Mouse (Mus musculus): ENCODE data around the gene Gm48551. TPM values are rescaled to one million over a fixed set of nuclear protein-coding genes. Genes with fewer than 3 reads are reported as not detected.

Gene Gm48551
- polyA plus RNA-seq, 1 experiment: 0.38 TPM

DNA sequence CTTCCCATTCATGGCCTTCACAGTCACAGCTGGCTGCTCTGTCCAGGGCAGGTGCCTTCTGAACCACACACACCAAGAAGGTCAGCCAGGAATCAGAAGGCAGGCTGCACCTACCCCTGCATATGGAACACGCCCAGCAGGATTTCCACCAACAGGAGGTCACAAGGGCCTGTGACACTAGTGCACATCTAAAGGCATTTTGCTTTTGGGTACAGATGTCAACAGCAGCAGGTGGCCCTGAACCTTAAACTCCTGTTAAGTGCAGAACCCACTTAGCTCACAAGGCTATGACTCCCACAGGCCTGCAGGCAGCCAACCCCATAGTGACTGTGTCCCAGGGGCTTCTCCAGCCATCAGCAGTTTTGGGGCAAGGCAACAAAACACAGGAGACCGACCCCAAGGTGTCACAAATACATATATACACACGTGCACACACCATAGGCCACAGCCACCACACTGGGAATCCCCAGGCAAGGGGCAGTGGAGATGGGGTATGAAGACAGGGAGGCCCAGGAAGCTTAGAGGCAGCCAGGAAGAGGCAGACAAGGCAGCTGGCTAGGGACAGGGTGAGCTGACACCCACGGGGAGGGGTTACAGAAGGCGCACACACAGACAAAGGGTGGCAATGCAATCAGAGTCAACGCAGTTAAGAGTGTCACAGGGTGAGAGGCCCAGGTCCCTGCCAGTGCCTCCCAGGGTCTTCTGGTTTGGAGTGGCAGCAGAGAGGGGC, 17.6 kb upstream of the Gm48551 start:
- no peak for TF ChIP-seq GATA1 (IDR thresholded peaks at IDR 0.05; ENCODE audit: low read length)

DNA sequence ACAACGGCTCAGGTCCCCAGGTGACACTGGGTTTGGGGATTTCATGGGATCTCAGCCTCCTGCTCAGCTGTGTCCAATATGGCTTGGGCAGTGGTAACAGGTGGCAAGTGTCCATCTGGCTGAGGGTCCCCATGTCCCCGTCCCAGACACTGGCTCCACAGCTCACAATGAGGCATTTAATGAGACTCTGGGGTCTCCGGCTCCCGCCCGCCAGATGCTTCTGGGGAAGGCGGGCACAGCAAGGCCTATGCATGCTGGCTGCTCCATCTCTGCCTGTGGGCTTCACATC, 17.1 kb upstream of the Gm48551 start:
- TF ChIP-seq GATA1 (IDR thresholded peaks at IDR 0.05; ENCODE audit: low read length): no peak

DNA sequence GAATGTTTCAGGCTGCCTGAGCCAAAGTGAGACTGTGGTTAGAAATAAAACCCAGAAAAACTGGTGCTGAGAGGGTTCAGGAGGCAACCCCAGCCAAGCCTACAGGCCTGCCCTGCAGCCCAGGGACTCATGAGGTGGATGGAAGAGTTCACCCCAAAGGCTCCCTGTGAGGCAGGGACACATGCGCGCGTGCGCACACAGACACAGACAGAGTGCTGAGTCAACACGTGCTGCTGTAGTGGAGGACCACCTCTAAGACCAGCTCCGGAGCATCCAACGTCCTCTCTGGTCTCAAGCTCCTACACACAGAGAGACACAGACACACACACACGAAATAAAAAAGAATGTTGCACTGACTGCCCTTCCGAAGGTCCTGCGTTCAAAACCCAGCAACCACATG, 8.9 kb upstream of the Gm48551 start:
- no peak for TF ChIP-seq GATA1 (IDR thresholded peaks at IDR 0.05; ENCODE audit: low read length)

DNA sequence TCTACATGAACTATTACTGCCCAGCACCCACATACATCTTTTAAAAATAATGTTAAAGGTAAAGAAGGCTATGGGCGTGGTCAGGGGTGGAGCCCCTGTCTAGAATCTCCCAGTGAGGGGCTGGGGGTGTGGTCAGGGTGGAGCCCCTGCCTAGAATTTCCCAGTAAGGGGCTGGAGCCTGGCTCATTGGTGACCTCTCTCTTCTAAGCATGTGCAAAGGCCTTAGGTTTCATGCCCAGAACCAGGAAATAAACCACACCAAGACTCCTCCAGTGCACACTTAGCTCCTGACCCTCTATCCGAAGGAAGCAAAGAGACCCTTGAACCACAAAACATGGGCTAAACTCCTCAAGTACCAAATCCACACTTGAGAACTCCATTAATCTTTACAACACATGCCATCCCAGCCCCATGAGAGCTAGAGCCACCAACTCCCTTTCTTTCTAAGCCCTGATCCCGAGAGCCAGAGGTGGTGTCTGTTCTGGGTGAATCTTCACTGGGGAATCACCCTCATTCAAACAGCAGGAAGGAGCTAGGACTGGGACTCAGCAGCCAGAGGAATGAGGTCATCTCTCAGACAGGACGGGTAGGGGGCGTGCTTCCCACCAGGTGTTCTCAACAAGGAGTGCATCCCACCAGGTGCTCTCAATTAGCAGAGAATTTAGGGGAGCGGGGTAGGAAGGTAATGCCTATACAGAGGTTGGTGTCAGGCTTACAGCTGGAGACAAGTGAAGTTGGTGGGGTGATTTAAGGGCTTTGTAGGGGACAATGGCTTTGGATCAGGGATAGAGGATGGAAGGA, 7.5 kb upstream of the Gm48551 start:
- no peak for TF ChIP-seq GATA1 (IDR thresholded peaks at IDR 0.05; ENCODE audit: low read length)

DNA sequence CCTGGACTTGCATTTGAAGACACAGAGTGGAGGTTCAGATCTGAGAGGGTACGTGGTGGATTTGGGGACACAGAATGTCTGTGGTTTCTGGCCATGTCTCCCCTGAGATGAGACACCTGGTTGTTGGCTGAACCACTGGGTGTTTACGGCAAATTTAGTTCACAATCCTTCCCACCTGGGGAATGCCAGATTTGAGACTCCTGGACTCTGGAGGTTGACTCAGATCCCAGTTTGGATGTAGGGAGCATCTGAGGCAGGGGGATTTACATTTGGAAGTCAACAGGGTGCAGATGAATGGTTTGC, 7.0 kb upstream of the Gm48551 start:
- TF ChIP-seq GATA1 (IDR thresholded peaks at IDR 0.05; ENCODE audit: low read length): no peak

DNA sequence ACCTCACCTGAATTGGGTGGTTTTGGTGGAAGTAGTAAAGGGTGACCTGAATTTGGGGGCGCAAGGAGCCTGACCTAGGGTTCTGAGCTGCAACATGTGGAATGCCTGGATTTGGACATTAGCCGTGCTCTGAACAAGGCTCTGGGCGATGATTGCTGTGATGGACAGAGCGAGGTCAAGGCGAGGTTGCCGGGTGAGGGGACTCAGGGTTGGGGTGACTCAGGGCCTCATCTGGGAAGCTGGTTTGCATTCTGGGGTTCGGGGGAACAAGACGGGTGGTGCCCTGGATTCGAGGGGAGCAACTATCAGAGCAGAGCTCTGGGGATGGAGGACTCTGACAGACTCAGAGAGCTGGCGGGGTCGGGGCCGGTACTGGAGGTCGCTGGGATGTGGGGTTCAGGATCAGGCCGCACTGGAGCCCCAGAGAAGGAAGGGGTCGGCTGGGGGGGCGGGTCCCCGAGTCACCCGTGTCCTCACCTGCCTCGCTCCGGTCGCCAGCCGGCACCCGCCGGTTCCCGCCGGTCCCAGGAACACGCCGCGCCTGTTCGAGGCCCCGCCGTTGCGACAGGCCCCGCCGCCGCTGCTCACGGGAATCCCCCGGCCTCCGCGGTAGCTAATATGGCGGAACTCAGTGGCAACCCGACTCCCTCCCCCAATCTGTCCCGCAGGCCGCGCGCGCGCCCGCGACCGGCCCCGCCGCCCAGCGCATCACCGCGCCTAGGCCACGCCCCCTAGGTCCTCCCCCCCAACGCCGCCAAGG, 6.3 kb upstream of the Gm48551 start, which contains the start of gene Fzr1:
Fzr1 (minus strand) TSS at position 724 of the 760 bp plus-strand sequence.
- no peak for TF ChIP-seq GATA1 (IDR thresholded peaks at IDR 0.05; ENCODE audit: low read length)

DNA sequence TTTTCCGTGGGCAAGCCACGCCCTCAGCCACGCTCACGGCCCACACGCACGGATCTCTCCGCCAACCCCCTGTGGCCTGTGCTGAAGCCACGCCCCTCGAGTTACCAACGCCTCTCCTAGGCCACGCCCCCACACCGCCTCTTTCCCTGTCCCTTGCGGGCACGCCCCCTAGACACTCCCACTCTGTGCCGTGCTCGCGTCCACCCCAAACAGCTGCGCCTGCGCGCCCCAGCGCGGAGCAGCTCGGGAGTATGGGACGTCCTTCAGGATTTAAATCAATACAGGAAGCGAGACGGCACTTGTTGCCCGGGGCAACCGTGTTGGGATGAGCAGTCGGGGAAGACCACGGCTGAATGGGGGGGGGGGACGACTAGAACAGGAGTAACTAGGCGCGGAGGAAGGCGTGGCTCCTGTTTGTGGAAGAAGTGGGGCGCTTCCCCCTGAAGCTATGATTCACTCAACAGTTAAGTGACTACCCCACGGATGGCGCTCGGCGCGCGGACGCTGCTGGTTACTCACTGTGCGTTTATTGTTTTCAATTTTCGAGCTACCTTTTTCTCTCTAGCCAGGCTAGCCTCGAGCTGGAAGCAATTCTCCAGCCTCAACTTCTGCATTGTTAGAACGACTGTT, 5.6 kb upstream of the Gm48551 start:
- TF ChIP-seq GATA1 (IDR thresholded peaks at IDR 0.05; ENCODE audit: low read length): no peak

DNA sequence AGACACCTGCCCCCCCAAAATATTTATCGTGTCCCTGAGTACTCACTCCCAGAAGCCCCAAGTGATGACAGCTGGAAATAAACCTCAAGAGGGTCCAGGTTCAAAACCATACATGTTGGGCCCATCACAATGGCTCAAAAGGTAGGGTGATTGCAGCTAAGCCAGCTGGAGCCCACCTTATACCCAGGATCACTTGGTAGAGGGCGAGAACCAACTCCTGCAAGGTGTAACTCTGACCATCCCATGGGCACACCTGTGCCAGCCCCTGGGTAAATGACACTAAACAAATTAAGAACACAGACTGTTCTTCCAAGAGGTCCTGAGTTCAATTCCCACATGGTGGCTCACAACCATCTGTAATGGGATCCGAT, 5.1 kb upstream of the Gm48551 start:
- TF ChIP-seq GATA1 (IDR thresholded peaks at IDR 0.05; ENCODE audit: low read length): no peak

DNA sequence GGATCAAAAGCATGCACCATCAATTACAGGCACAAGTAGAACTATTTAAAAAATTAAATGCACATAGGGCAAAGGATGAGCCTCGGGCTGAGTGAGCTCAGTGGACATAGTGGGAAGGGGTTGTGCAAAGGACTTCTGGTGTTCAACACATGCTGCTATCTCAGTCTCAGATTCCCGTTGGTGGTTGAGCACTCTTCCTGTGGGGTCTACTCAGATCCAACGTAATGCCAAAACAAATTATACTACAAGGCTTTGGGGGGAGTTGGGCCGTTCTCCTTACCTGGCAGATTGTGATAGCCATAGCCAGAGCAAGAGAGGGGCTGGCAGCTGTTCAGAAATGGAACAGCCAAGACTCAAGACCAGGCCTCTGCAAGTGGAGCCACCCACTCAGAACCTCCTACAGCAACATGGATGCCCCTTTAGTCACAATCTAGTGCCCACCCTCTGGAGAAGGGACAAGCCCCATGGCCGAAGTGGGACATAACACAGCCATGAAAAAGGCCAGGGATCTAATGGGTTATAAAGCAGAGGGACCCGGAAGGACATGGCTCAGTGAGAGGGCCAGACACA, 4.4 kb upstream of the Gm48551 start:
- no peak for TF ChIP-seq GATA1 (IDR thresholded peaks at IDR 0.05; ENCODE audit: low read length)

DNA sequence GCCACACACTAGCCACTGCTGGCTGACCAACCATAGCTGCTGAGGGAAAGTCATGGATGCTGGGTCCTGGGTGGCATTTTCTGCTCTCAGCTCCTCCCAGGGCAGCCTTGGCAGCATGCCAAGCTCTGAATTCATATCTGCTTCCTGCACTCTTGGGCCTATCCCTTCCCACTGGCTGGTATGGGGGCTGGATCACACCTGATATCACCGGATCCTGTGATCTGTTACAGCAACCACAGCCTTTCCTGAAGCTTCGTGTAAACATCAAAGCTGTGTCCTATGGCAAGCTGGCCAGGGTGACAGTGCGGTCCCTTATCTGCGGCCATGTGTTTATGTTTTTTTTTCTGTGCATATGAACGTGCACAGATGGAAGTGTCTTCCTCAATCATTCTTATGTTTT, 2.2 kb upstream of the Gm48551 start:
- peak; percentile 98 for TF ChIP-seq GATA1 (IDR thresholded peaks at IDR 0.05; ENCODE audit: low read length)

DNA sequence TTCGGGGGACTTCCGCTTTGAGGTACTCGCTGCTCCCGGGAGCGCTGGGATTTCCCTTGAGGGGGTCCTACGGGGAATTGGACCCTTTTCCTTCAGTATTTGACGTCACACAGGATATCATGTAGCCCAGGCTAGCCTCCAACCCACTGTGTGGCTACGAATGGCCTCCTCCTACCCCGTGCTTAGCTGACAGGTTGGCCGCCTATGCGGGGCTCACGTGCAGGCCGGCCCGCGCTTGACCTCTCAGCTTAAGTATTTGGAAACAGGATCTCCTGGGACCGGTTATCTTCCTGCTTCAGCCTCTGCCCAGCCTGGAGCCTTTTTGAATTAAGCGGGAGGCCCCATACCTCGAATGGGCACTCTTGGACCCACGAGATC, 328 bp downstream of the Gm48551 start:
- TF ChIP-seq GATA1 (IDR thresholded peaks at IDR 0.05; ENCODE audit: low read length): no peak

DNA sequence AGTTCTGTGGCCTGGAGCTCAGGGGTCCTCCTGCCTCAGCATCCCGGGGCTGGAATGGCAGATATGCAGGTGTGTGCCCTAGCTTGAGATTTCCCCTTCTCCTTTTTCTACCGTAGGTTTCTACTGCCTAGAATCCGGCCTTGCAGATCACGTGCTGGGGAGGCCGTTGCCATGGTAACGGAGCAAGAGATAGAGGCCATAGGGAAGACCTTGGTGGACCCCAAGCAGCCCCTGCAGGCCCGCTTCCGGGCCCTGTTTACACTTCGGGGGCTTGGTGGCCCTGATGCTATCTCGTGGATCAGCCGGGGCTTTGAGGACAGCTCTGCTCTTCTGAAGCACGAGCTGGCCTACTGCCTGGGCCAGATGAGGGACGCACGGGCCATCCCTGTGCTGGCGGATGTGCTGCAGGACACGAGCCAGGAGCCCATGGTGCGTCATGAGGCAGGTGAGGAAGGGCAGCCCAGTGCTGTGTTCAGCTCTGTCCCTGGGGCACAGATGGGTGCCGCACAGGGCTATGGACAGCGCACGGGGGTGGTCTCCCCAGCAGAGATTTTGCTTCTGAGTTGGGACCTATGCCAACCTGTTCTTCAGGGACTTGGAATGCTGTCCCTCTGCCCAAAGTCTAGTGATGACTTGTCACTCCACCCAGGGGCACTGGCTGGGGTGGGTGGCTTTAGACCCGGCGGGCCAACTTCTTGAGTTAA, 1.5 kb downstream of the Gm48551 start:
- TF ChIP-seq GATA1 (IDR thresholded peaks at IDR 0.05; ENCODE audit: low read length): no peak

DNA sequence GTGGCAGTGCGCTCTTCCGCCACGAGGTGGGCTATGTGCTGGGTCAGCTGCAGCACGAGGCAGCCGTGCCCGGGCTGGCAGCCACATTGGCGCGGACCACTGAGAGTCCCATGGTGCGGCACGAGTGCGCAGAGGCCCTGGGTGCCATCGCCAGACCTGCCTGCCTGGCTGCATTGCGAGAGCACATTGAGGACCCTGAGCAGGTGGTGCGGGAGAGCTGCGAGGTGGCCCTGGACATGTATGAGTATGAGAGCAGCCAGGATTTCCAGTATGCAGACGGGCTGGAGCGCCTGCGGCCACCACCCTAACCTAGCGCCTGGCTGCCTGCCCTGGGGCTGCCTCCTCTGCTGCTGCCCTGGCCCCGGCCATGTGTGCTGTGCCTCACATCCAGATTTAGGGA, 3.5 kb downstream of the Gm48551 start:
- TF ChIP-seq GATA1 (IDR thresholded peaks at IDR 0.05; ENCODE audit: low read length): no peak

DNA sequence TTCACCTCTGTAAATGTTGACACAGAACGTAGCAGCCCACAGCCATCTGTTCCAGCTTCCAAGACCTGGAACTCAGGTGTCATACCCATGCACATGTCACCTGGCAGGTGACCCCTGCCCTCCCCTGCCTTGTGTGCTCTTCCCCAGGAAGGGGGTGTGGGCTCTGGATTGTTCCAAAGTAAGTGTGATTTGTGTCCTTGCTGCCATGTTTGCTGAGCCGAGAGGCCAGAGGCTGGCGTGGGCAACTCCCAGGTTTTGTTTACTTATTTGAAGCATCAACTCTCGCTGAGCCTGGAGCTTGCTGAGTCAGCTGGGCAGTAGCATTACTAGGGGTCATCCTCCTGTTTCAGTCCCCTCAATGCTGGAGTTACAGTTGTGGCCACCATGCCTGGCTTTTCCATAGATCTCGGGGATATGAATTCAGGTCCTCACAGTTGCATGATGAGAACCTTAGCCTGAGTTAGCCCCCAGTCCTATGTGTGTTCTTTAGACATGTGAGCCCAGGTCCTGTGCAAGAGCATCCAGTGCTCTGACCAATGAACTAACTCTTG, 4.3 kb downstream of the Gm48551 start, which contains the start of gene Gm48552:
Gm48552 (plus strand) TSS at position 501 of the 551 bp plus-strand sequence.
- TF ChIP-seq GATA1 (IDR thresholded peaks at IDR 0.05; ENCODE audit: low read length): no peak

DNA sequence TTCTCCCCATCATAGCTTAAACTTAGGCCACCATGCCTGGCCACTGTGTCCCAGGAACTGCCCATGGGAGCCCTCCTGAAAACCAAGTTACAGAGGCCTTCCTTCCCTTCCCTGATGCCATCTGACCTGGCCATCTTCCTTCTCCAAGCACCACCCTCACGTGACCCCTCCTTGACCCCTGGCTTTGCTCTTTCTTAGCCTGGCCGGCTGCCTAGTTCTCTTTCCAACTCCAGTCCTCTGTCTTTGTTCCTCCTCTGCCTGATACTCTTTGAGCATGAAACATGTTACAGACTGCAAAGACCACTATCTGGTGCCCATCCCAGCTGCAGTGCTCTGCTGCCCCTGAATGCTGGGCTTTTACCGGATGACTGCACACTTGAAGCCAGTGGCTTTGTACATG, 5.1 kb downstream of the Gm48551 start:
- TF ChIP-seq GATA1 (IDR thresholded peaks at IDR 0.05; ENCODE audit: low read length): no peak
